Mouse (Mus musculus): Measurements from ENCODE around the gene Gnai2. TPM values are rescaled to one million over a fixed set of nuclear protein-coding genes. Genes with fewer than 3 reads are reported as not detected.
A peak's percentile ranks its signal among the peaks of the same experiment; 100 is the strongest.

Gene Gnai2
- polyA plus RNA-seq, 1 experiment: 366 TPM

GRCm38 (mm10) chr9:107640257-107640772 is 5.1 kb upstream of the Gnai2 start:
- Histone ChIP-seq H3K27me3 (replicated peaks; ENCODE audit: control insufficient read depth, insufficient read depth, low read length) (no peaks in the 10 kb centered on the region), H3K4me3 (ENCODE audit: insufficient read depth, low read depth, low read length) (no peak overlapping the region), H3K27ac (ENCODE audit: insufficient read depth, low read depth, low read length) (0 out of 2 replicates have a peak overlapping the region, but pooled peaks have one; percentile 13), H3K4me1 (ENCODE audit: control insufficient read depth, insufficient read depth, low read length) (peaks cover 17% of the 10 kb centered on the region; the same call in 1 of the 2 replicates), H3K36me3 (ENCODE audit: control insufficient read depth, insufficient read depth, low read length) (no peaks in the 10 kb centered on the region)
- TF ChIP-seq CTCF (conservative IDR thresholded peaks at IDR 0.05; ENCODE audit: insufficient read depth, insufficient read length, low read depth, low read length) (no peak), POLR2A (IDR thresholded peaks at IDR 0.05; ENCODE audit: low read depth, low read length) (no peak)
- peak; percentile 35 for DNase-seq
- 49% methylated on average over 8 of the region's 8 CpGs for WGBS

DNA sequence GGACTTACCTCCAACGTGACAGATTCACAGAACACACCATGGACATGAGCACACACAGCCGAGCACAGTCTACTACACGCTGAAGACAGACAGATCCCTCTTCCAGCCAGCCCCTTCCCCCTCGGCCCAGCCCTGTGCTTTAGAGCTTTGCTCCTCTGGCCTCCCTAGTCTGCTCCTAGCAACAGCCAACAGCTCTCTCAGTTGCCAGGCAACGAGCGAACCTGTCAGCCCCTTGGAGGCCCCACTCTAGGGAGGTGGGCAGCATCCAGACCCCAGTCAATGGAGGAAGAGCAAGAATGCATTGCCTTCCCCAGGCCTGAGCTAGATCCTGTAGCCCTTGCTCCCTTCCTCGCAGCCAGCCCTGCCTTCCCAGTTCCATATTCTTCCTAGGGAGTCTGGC is 1.9 kb upstream of the Gnai2 start:
- TF ChIP-seq POLR2A (IDR thresholded peaks at IDR 0.05; ENCODE audit: low read depth, low read length) (no peak), CTCF (conservative IDR thresholded peaks at IDR 0.05; ENCODE audit: insufficient read depth, insufficient read length, low read depth, low read length) (no peak)
- no peaks in the 10 kb centered on the region for H3K27me3 ChIP-seq (replicated peaks; ENCODE audit: control insufficient read depth, insufficient read depth, low read length)
- H3K4me1 ChIP-seq (ENCODE audit: control insufficient read depth, insufficient read depth, low read length): 0 out of 2 replicates have a peak, but pooled peaks cover 11% of the 10 kb centered on the region
- no peaks in the 10 kb centered on the region for H3K36me3 ChIP-seq (ENCODE audit: control insufficient read depth, insufficient read depth, low read length)
- no peak overlapping the region for H3K27ac ChIP-seq (ENCODE audit: insufficient read depth, low read depth, low read length)
- no peak overlapping the region for H3K4me3 ChIP-seq (ENCODE audit: insufficient read depth, low read depth, low read length)
- WGBS: 88% methylated on average over 7 of the region's 7 CpGs
- DNase-seq: no peak

GRCm38 (mm10) chr9:107634406-107635278 is 525 bp downstream of the Gnai2 start:
- WGBS: 3% methylated on average over 35 of the region's 35 CpGs
- TF ChIP-seq CTCF (conservative IDR thresholded peaks at IDR 0.05; ENCODE audit: insufficient read depth, insufficient read length, low read depth, low read length) (no peak), POLR2A (IDR thresholded peaks at IDR 0.05; ENCODE audit: low read depth, low read length) (no peak)

DNA sequence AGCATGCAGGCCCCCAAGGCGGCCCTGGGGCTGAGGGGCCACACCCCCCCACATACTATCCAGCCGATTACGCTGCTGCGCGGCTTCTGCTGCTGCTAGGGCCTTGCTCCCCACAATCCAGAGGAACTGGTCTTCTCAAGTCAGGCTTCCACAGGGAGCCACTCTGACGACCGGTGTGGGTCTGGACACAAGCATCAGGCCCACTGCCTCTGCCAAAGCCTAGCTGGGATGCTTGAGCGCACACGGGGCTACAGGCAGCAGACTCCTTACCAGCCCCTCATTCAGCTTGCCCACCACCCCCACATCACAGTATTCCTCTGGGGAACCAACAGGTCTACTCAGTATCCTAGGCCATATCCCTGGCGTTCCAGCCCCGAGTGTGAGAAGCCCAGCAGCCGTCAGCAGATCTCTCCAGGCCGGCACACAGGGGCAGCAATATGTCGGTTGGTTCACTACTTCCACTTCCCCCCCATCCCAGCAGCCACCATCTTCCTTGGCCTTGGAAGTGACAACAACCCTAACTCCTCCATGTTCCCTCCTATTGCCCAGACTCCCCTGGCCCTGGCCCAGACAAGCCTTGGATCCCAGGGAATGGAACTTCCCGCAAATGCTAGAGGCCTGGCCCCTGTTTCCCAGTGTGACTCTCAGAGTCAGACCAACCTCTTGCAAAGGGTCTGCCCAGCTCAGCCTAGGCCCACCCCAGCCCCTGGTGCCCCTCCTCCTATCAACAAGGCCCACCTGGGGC is 1.3 kb downstream of the Gnai2 start:
- Histone ChIP-seq H3K27ac (ENCODE audit: insufficient read depth, low read depth, low read length) (peak overlapping the region; percentile 83), H3K4me3 (ENCODE audit: insufficient read depth, low read depth, low read length) (peak overlapping the region; percentile 71), H3K36me3 (ENCODE audit: control insufficient read depth, insufficient read depth, low read length) (no peaks in the 10 kb centered on the region), H3K27me3 (replicated peaks; ENCODE audit: control insufficient read depth, insufficient read depth, low read length) (no peaks in the 10 kb centered on the region), H3K4me1 (ENCODE audit: control insufficient read depth, insufficient read depth, low read length) (0 out of 2 replicates have a peak, but pooled peaks cover 3% of the 10 kb centered on the region)
- no peak for TF ChIP-seq CTCF (conservative IDR thresholded peaks at IDR 0.05; ENCODE audit: insufficient read depth, insufficient read length, low read depth, low read length)
- TF ChIP-seq POLR2A (IDR thresholded peaks at IDR 0.05; ENCODE audit: low read depth, low read length): no peak
- peak; percentile 40 for DNase-seq
- WGBS: 2% methylated on average over 15 of the region's 15 CpGs

More at GRCm38 (mm10) chr9:107634406-107635278, 525 bp downstream of the Gnai2 start:
- no peak for DNase-seq
- peak overlapping the region; percentile 71 for H3K4me3 ChIP-seq (ENCODE audit: insufficient read depth, low read depth, low read length)
- H3K36me3 ChIP-seq (ENCODE audit: control insufficient read depth, insufficient read depth, low read length): no peaks in the 10 kb centered on the region
- H3K27me3 ChIP-seq (replicated peaks; ENCODE audit: control insufficient read depth, insufficient read depth, low read length): no peaks in the 10 kb centered on the region
- H3K27ac ChIP-seq (ENCODE audit: insufficient read depth, low read depth, low read length): peak overlapping the region; percentile 83
- 0 out of 2 replicates have a peak, but pooled peaks cover 3% of the 10 kb centered on the region for H3K4me1 ChIP-seq (ENCODE audit: control insufficient read depth, insufficient read depth, low read length)

DNA sequence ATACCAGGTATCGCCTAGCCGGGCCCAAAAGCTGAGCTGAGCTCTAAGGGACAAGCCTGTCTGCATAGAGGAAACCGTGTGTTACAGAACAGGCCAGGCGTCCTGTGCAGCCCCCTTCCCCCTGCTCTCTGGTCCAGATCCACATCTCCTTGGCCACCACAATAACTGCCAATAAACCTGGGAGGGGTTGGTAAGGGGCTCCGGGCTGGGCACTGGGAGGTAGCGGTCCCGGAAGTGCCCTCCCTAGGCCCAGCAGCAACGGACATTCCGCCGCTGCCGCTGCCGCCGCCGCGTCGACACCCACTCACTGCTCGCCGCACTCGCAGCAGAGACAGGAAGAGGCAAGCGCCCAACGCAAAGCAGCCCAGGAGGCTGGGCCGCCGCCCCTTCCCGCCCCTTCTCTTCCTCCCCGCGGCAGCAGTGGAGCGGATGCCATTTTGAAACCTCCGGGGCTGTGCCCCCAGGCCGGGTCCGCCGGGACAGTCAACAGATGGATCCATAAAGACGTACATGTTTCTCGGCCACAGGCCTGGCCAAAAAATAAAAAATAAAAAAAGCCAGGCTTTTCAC is 2.0 kb downstream of the Gnai2 start:
- H3K4me3 ChIP-seq (ENCODE audit: insufficient read depth, low read depth, low read length): peak overlapping the region; percentile 71
- H3K27ac ChIP-seq (ENCODE audit: insufficient read depth, low read depth, low read length): peak overlapping the region; percentile 83
- peak; percentile 87 for DNase-seq
- H3K4me1 ChIP-seq (ENCODE audit: control insufficient read depth, insufficient read depth, low read length): 0 out of 2 replicates have a peak, but pooled peaks cover 3% of the 10 kb centered on the region
- no peaks in the 10 kb centered on the region for H3K27me3 ChIP-seq (replicated peaks; ENCODE audit: control insufficient read depth, insufficient read depth, low read length)
- no peak for TF ChIP-seq CTCF (conservative IDR thresholded peaks at IDR 0.05; ENCODE audit: insufficient read depth, insufficient read length, low read depth, low read length)
- no peak for TF ChIP-seq POLR2A (IDR thresholded peaks at IDR 0.05; ENCODE audit: low read depth, low read length)
- H3K36me3 ChIP-seq (ENCODE audit: control insufficient read depth, insufficient read depth, low read length): no peaks in the 10 kb centered on the region
- WGBS: 2% methylated on average over 33 of the region's 33 CpGs

- H3K4me1 ChIP-seq (ENCODE audit: control insufficient read depth, insufficient read depth, low read length): peaks cover 8% of the 10 kb centered on the region; the same call in 1 of the 2 replicates
Measured at GRCm38 (mm10) chr9:107632478-107632877, 2.7 kb downstream of the Gnai2 start.

More at GRCm38 (mm10) chr9:107632478-107632877, 2.7 kb downstream of the Gnai2 start:
- H3K27me3 ChIP-seq (replicated peaks; ENCODE audit: control insufficient read depth, insufficient read depth, low read length): no peaks in the 10 kb centered on the region
- TF ChIP-seq CTCF (conservative IDR thresholded peaks at IDR 0.05; ENCODE audit: insufficient read depth, insufficient read length, low read depth, low read length) (no peak), POLR2A (IDR thresholded peaks at IDR 0.05; ENCODE audit: low read depth, low read length) (no peak)
- WGBS: 33% methylated on average over 6 of the region's 6 CpGs
- peak; percentile 65 for DNase-seq
- peak overlapping the region; percentile 71 for H3K4me3 ChIP-seq (ENCODE audit: insufficient read depth, low read depth, low read length)
- no peaks in the 10 kb centered on the region for H3K36me3 ChIP-seq (ENCODE audit: control insufficient read depth, insufficient read depth, low read length)
- H3K27ac ChIP-seq (ENCODE audit: insufficient read depth, low read depth, low read length): peak overlapping the region; percentile 70
